Mouse (Mus musculus) intestine, embryonic 14.5 days (tissue): ENCODE results near the gene Cyb5d1. TPM values are rescaled to one million over a fixed set of nuclear protein-coding genes. Genes with fewer than 3 reads are reported as not detected.
A peak's percentile ranks its signal among the peaks of the same experiment; 100 is the strongest.

ENCODE experiments used
- ATAC-seq: fragments of 200-750 bp; cut with Nextera tagmentation; replicated peaks from 2 replicates; pipeline ENCODE4 v1.8.0; 2017; ENCODE audit warnings: low read depth, moderate number of reproducible peaks, moderate TSS enrichment, moderate library complexity; ENCODE audit not compliant: low FRiP score, low TSS enrichment
- DNase-seq: peaks from one replicate; pipeline ENCODE4 v3.0.0-alpha.2; 2018; ENCODE audit warnings: low spot score
- H3K27ac ChIP-seq: fragments of 300-500 bp; sonication (generic); 2 replicates; pipeline ENCODE4 v1.5.1; 2014; ENCODE audit warnings: low read depth, mild to moderate bottlenecking, control low read depth
- H3K27me3 ChIP-seq: fragments of 300-500 bp; sonication (generic); replicated peaks from 2 replicates; pipeline ENCODE4 v1.6.1; 2014; ENCODE audit warnings: low read length, control low read depth; ENCODE audit not compliant: control insufficient read depth, insufficient read depth
- H3K36me3 ChIP-seq: fragments of 300-500 bp; sonication (generic); 2 replicates; pipeline ENCODE4 v1.6.1; 2014; ENCODE audit warnings: low read length, control low read depth; ENCODE audit not compliant: control insufficient read depth, insufficient read depth
- H3K4me1 ChIP-seq: fragments of 300-500 bp; sonication (generic); replicated peaks from 2 replicates; pipeline ENCODE4 v1.6.1; 2014; ENCODE audit warnings: low read length, control low read depth, mixed read lengths; ENCODE audit not compliant: control insufficient read depth, insufficient read depth
- H3K4me2 ChIP-seq: fragments of 300-500 bp; sonication (generic); 2 replicates; pipeline ENCODE4 v1.6.1; 2014; ENCODE audit warnings: low read length
- H3K4me3 ChIP-seq: fragments of 300-500 bp; sonication (generic); 2 replicates; pipeline ENCODE4 v1.5.1; 2014; ENCODE audit warnings: low read depth, low read length, control low read depth, mixed read lengths
- H3K9ac ChIP-seq: fragments of 300-500 bp; sonication (generic); 2 replicates; pipeline ENCODE4 v1.6.1; 2014; ENCODE audit warnings: mild to moderate bottlenecking, low read length
- H3K9me3 ChIP-seq: fragments of 300-500 bp; sonication (generic); 2 replicates; pipeline ENCODE4 v1.6.1; 2016; ENCODE audit warnings: low read length, control low read depth; ENCODE audit not compliant: control insufficient read depth
- WGBS: fragments of 180-500 bp; shearing (Covaris S2); extraction: QIAGEN DNeasy Blood & Tissue Kit; methylation state at CpG from one replicate; pipeline ENCODE4 v1.1.7; 2014; 5-methylcytosine and 5-hydroxymethylcytosine counted together
- polyA plus RNA-seq: library from polyadenylated mRNA; unstranded; fragments of >200 nt; fragmentation: Nextera tagmentation; extraction: Ambion mirVana; gene quantifications from 2 replicates; pipeline ENCODE4 v1.2.1, GENCODE M21; 2014

Cyb5d1 gene
- polyA plus RNA-seq, 1 experiment from 2014 or later = 23.8 TPM

GRCm38 (mm10) chr11:69401987-69402386 is 6.6 kb upstream of the Cyb5d1 start:
- 86% methylated on average over 12 of the region's 12 CpGs for WGBS
- Histone ChIP-seq H3K36me3 (peaks cover 77% of the 10 kb centered on the region), H3K9ac (no peak overlapping the region), H3K27ac (no peak overlapping the region), H3K9me3 (no peaks in the 10 kb centered on the region), H3K4me3 (no peak overlapping the region), H3K27me3 (no peaks in the 10 kb centered on the region), H3K4me2 (no peak overlapping the region), H3K4me1 (peaks cover 16% of the 10 kb centered on the region)
- DNase-seq (no peak), ATAC-seq (no peak)

- Histone ChIP-seq H3K4me3 (no peak overlapping the region), H3K27ac (no peak overlapping the region), H3K4me2 (no peak overlapping the region), H3K36me3 (peaks cover 69% of the 10 kb centered on the region), H3K9me3 (no peaks in the 10 kb centered on the region), H3K27me3 (no peaks in the 10 kb centered on the region), H3K4me1 (peaks cover 21% of the 10 kb centered on the region), H3K9ac (no peak overlapping the region)
- WGBS = 18% methylated on average over 22 of the region's 22 CpGs
- DNase-seq (peak; percentile 91), ATAC-seq (peak; percentile 66)
Measured at GRCm38 (mm10) chr11:69401210-69401637, 5.8 kb upstream of the Cyb5d1 start.

DNA sequence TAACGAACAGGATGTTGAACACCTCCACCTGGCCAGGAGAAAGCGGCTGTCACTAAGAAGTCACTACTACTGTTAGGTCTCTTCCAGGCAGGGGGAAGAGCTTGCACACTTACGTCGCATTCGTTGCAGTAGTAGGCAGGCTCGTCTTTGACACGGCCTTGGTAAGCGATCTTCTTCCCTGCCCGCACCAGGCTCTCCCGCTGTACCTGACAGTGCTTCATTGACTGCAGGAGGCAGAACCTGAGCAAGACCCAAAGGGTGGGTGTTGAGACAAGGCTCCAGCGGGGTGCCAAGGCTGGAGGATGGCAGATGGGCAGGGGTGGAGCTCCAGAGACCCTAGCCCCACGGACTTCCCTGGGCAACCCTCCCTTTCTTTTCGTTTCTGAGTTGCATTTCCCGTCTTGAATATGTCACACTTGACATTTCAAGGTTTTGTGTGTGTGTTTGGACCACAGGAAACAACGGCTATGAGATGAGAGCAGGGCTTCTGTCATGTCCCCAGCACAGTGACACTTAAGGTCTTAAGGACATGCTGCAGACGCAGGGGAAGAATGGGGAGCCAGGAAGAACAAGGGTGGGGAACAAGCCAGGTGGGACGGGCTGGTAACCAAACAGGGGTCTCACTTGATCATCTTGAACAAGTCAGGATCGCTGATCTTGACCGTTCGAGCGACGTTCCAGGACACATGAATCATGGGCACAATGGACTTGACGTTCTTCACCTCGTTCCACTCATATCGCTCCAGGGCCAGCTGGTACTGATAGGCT is 4.8 kb upstream of the Cyb5d1 start:
- DNase-seq = no peak

DNA sequence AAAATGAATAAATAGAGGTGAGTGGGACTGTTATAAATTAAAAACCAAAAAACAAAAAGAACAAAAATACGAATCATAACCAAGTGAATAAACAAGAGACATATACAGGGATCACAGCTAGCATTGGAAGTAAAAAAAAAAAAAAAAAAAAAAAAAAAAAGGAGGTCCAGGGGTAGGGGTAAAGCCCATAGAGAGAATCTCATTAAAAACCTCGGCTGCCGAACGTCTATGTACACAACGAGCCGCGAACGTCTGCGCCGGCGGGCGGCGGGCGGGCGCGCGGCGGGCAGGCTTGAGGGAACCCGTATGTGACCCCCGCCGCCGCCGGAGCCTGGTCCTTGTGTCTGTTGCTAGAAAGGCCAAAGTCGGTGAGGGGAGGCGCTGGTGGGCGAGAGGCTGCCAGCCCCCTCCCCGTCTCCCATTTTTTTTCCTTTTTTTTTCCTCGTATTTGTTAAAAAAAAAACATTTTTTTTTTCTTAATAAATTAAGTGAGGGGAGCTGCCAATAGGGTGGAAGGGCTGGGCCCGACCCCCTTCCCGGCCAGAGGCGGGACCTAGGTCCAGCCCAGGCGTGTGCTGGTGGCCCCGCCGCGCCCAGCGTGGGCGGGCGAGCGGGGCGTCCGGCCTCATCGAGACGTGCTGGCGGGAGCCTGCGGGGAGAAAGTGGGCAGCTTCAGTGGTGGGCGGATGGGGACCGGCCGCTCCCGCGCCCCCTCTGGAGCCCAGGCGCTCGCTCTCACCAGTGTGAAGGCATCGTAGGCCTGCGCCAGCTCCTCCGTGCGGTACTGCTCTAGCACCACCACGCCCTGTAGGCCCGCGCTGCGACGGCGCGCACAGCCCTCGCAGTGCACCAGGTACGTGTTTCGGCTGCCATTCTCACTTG is 4.0 kb upstream of the Cyb5d1 start:
- Histone ChIP-seq H3K9ac (peak overlapping the region; percentile 15; the same call in 1 of the 2 replicates), H3K27me3 (no peaks in the 10 kb centered on the region), H3K4me3 (no peak overlapping the region), H3K9me3 (no peaks in the 10 kb centered on the region), H3K4me2 (peak overlapping the region; percentile 72; the same call in 1 of the 2 replicates), H3K27ac (no peak overlapping the region), H3K4me1 (peaks cover 21% of the 10 kb centered on the region), H3K36me3 (peaks cover 51% of the 10 kb centered on the region)
- peak; percentile 67 for DNase-seq
- 30% methylated on average over 66 of the region's 66 CpGs for WGBS
- no peak for ATAC-seq

More for the DNA sequence above, 4.8 kb upstream of the Cyb5d1 start:
- Histone ChIP-seq H3K27me3 (no peaks in the 10 kb centered on the region), H3K4me1 (peaks cover 21% of the 10 kb centered on the region), H3K36me3 (peaks cover 59% of the 10 kb centered on the region), H3K27ac (no peak overlapping the region), H3K9ac (no peak overlapping the region), H3K9me3 (no peaks in the 10 kb centered on the region), H3K4me3 (no peak overlapping the region), H3K4me2 (no peak overlapping the region)
- no peak for ATAC-seq
- 79% methylated on average over 25 of the region's 25 CpGs for WGBS

DNA sequence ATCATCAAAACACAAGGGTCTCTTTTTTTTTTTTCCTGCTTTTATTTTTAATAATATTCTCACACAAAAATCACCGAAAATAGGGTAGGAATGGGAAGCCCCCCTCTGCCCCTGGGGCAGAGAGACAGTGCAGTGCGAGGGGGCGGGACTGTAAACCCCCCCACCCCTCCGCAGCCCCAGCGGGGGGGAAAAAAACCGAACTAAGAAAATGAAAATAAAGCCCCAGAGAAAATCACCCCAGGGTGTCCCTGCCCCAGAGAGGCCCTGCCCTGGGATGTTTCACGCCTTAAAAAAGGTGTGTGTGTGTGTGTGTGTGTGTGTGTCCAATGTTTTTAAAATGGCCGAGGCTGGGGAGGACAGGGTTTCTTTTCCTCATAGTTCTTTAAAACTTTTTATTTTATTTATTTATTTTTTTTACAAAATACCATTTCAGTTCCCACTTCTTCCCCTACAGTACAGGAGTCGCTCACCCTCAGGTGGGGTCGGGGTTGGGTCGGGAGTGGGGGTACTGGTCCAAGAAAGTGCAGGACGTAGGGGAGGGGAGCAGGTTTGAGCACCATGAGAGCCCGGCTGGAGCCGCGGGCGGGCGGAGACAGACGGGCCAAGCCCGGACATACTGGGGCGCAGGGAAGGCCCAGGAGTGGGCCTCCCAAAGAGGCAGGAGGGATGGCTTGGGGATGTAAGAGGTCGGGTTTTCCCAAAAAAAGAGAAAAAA is 3.2 kb upstream of the Cyb5d1 start:
- H3K9me3 ChIP-seq = no peaks in the 10 kb centered on the region
- peak overlapping the region; percentile 70; the same call in 1 of the 2 replicates for H3K4me3 ChIP-seq
- peak overlapping the region; percentile 96 for H3K9ac ChIP-seq
- peaks cover 24% of the 10 kb centered on the region for H3K4me1 ChIP-seq
- WGBS = 30% methylated on average over 21 of the region's 21 CpGs
- H3K27me3 ChIP-seq = no peaks in the 10 kb centered on the region
- peak overlapping the region; percentile 72 for H3K4me2 ChIP-seq
- DNase-seq (peak; percentile 68), ATAC-seq (no peak)
- peaks cover 43% of the 10 kb centered on the region for H3K36me3 ChIP-seq
- H3K27ac ChIP-seq = peak overlapping the region; percentile 97; the same call in 1 of the 2 replicates

DNA sequence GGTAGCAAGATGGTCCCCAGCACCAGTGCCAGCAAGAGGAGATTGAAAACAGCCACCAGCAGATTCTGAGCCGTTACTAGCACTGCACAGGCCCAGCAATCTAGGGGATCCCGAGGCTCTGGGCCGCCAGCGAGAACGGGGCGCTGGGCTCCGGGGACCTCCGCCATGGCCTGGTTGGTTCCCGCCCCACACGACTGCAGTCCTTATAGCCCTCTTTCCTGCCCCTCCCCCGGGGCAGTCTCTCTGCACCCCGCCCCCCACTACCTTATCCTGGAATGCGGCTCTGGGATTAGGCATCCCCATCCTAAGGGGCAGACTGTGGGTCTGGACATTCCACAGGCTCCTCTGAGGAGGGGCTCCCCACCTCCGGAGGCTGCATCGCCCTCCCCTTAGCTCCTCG is 2.6 kb upstream of the Cyb5d1 start, which contains the start of gene Tmem88:
TSS of gene Tmem88 (minus strand) at position 176 of the 400 bp plus-strand sequence.
- H3K9me3 ChIP-seq = no peaks in the 10 kb centered on the region
- H3K4me1 ChIP-seq = peaks cover 24% of the 10 kb centered on the region
- no peaks in the 10 kb centered on the region for H3K27me3 ChIP-seq
- H3K27ac ChIP-seq = peak within 1 kb of the TSS; percentile 97
- H3K9ac ChIP-seq = peak within 1 kb of the TSS; percentile 96
- H3K4me3 ChIP-seq = peak within 1 kb of the TSS; percentile 70
- peak; percentile 66 for DNase-seq
- ATAC-seq = no peak
- peaks cover 37% of the 10 kb centered on the region for H3K36me3 ChIP-seq
- WGBS = 2% methylated on average over 15 of the region's 16 CpGs
- H3K4me2 ChIP-seq = peak within 1 kb of the TSS; percentile 72

- Histone ChIP-seq H3K27ac (peak overlapping the region; percentile 97), H3K36me3 (peaks cover 34% of the 10 kb centered on the region), H3K9me3 (no peaks in the 10 kb centered on the region), H3K4me2 (peak overlapping the region; percentile 72), H3K4me1 (peaks cover 24% of the 10 kb centered on the region), H3K9ac (peak overlapping the region; percentile 96), H3K27me3 (no peaks in the 10 kb centered on the region), H3K4me3 (peak overlapping the region; percentile 70)
- peak; percentile 72 for DNase-seq
- WGBS = 15% methylated on average over 24 of the region's 24 CpGs
- no peak for ATAC-seq
Measured at GRCm38 (mm10) chr11:69397581-69398057, 2.2 kb upstream of the Cyb5d1 start.

- DNase-seq (peak; percentile 62), ATAC-seq (no peak)
- H3K36me3 ChIP-seq = peaks cover 25% of the 10 kb centered on the region
- H3K4me1 ChIP-seq = peaks cover 24% of the 10 kb centered on the region
- no peaks in the 10 kb centered on the region for H3K9me3 ChIP-seq
- peak overlapping the region; percentile 97 for H3K27ac ChIP-seq
- H3K4me3 ChIP-seq = peak overlapping the region; percentile 70
- 29% methylated on average over 11 of the region's 11 CpGs for WGBS
- H3K9ac ChIP-seq = peak overlapping the region; percentile 96
- H3K27me3 ChIP-seq = no peaks in the 10 kb centered on the region
- H3K4me2 ChIP-seq = peak overlapping the region; percentile 72
Measured at GRCm38 (mm10) chr11:69396772-69397171, 1.3 kb upstream of the Cyb5d1 start.
